ENCODE assay signal across 8 mouse cellular contexts in genomic region chrX:8193419-8193723, GRCm38 (mm10). TPM values are rescaled to one million over a fixed set of nuclear protein-coding genes. Genes with fewer than 3 reads are reported as not detected.
DNase-seq lines count a peak whose midpoint lies in the region; ATAC-seq and TF ChIP-seq lines count a peak whose summit lies in the region.

Gene Ebp (minus strand): TSS chrX:8193512.

- H3K4me1 ChIP-seq in thymus, adult 2 months (replicated peaks; ENCODE audit: control insufficient read depth, insufficient read depth, low read length), result peaks cover 11% of the 10 kb centered on the region
- H3K4me1 ChIP-seq in embryonic facial prominence, embryonic 10.5 days, result no peaks in the 10 kb centered on the region
- no peaks in the 10 kb centered on the region for H3K4me1 ChIP-seq in heart, embryonic 11.5 days (ENCODE audit: control insufficient read depth, insufficient read depth, low read length)
- peaks cover 0 to 9% of the 10 kb centered on the region in 2 experiments; a peak in 2 of 4 replicates for H3K4me1 ChIP-seq in liver, embryonic 14.5 days (replicated peaks; ENCODE audit: control insufficient read depth in 2 of 2, insufficient read depth in 2 of 2, low read length in 1 of 2)

- no peaks in the 10 kb centered on the region for H3K36me3 ChIP-seq in thymus, adult 2 months (ENCODE audit: control insufficient read depth, insufficient read depth, low read length)
- no peaks in the 10 kb centered on the region for H3K36me3 ChIP-seq in embryonic facial prominence, embryonic 10.5 days (replicated peaks)
- H3K36me3 ChIP-seq in heart, embryonic 11.5 days (ENCODE audit: control insufficient read depth, insufficient read depth, low read length), result no peaks in the 10 kb centered on the region
- H3K36me3 ChIP-seq in liver, embryonic 14.5 days (replicated peaks; ENCODE audit: control insufficient read depth, insufficient read depth, low read depth), result no peaks in the 10 kb centered on the region

- no peak for DNase-seq in thymus, adult 2 months
- DNase-seq in thymus, postnatal 4 days, result no peak
- no peak for DNase-seq in embryonic facial prominence, embryonic 10.5 days (ENCODE audit: low spot score)
- DNase-seq in layer of hippocampus, adult 18-20 months (ENCODE audit: low spot score in 2 of 2), result peak; percentile 56 to 76
- no peak for DNase-seq in liver, embryonic 14.5 days (ENCODE audit: low read depth in 3 of 3, low spot score in 3 of 3)
- peak; percentile 38 for DNase-seq in retina, postnatal 1 day
- DNase-seq in thymus, adult 18-20 months, result no peak

- no peak for TF ChIP-seq EP300 in liver, embryonic 14.5 days (IDR thresholded peaks at IDR 0.05; ENCODE audit: low read depth)

- no peak for TF ChIP-seq CTCF in thymus, adult 2 months (IDR thresholded peaks at IDR 0.05; ENCODE audit: borderline replicate concordance, control insufficient read depth, extremely low read depth, insufficient read depth, low read length, poor library complexity)
- TF ChIP-seq CTCF in liver, embryonic 14.5 days (IDR thresholded peaks at IDR 0.05; ENCODE audit: low read depth), result no peak

- H3K9me3 ChIP-seq in embryonic facial prominence, embryonic 10.5 days, result no peaks in the 10 kb centered on the region
- no peaks in the 10 kb centered on the region for H3K9me3 ChIP-seq in heart, embryonic 11.5 days (replicated peaks; ENCODE audit: control insufficient read depth, low read length)
- H3K9me3 ChIP-seq in liver, embryonic 14.5 days (ENCODE audit: control insufficient read depth, low read length), result no peaks in the 10 kb centered on the region

- peak within 1 kb of the TSS; percentile 95 for H3K4me3 ChIP-seq in thymus, adult 2 months (ENCODE audit: control insufficient read depth, insufficient read depth, low read length)
- H3K4me3 ChIP-seq in embryonic facial prominence, embryonic 10.5 days, result peak within 1 kb of the TSS; percentile 66
- peak within 1 kb of the TSS; percentile 60 for H3K4me3 ChIP-seq in heart, embryonic 11.5 days (ENCODE audit: low read depth, low read length)
- peak within 1 kb of the TSS; percentile 69 to 98 for H3K4me3 ChIP-seq in liver, embryonic 14.5 days (ENCODE audit: insufficient read depth in 1 of 2, low read depth in 2 of 2, low read length in 2 of 2)

- peak within 1 kb of the TSS; percentile 74 for H3K4me2 ChIP-seq in heart, embryonic 11.5 days
- H3K4me2 ChIP-seq in liver, embryonic 14.5 days (ENCODE audit: low read depth), result peak within 1 kb of the TSS; percentile 80

- no peaks in the 10 kb centered on the region for H3K27me3 ChIP-seq in thymus, adult 2 months (ENCODE audit: control insufficient read depth, insufficient read depth, low read length)
- H3K27me3 ChIP-seq in embryonic facial prominence, embryonic 10.5 days (replicated peaks; ENCODE audit: low read depth, poor library complexity, severe bottlenecking), result no peaks in the 10 kb centered on the region
- H3K27me3 ChIP-seq in heart, embryonic 11.5 days (ENCODE audit: control insufficient read depth, insufficient read depth, low read length), result no peaks in the 10 kb centered on the region
- no peaks in the 10 kb centered on the region for H3K27me3 ChIP-seq in liver, embryonic 14.5 days (ENCODE audit: control insufficient read depth, insufficient read depth, low read length)

- H3K27ac ChIP-seq in thymus, adult 2 months (ENCODE audit: control insufficient read depth, insufficient read depth, low read length), result no peak within 1 kb of the TSS
- peak within 1 kb of the TSS; percentile 87 for H3K27ac ChIP-seq in embryonic facial prominence, embryonic 10.5 days (replicated peaks)
- H3K27ac ChIP-seq in heart, embryonic 11.5 days (ENCODE audit: low read depth, low read length), result 0 out of 2 replicates have a peak within 1 kb of the TSS, but pooled peaks have one; percentile 29
- H3K27ac ChIP-seq in liver, embryonic 14.5 days, result peak within 1 kb of the TSS; percentile 63

- TF ChIP-seq POLR2A in thymus, adult 2 months (IDR thresholded peaks at IDR 0.05; ENCODE audit: control insufficient read depth, extremely low read depth, insufficient read depth, low read length, poor library complexity), result no peak

- peak within 1 kb of the TSS; percentile 70 for H3K9ac ChIP-seq in heart, embryonic 11.5 days (ENCODE audit: low read depth, low read length)
- peak within 1 kb of the TSS; percentile 79 for H3K9ac ChIP-seq in liver, embryonic 14.5 days (replicated peaks)

- WGBS in thymus, adult 2 months, result 9% methylated on average over 10 of the region's 10 CpGs
- 20% methylated on average over 10 of the region's 10 CpGs for WGBS in embryonic facial prominence, embryonic 10.5 days
- WGBS in heart, embryonic 11.5 days (ENCODE audit: insufficient replicate concordance), result 25% methylated on average over 10 of the region's 10 CpGs
- 16% methylated on average over 10 of the region's 10 CpGs for WGBS in liver, embryonic 14.5 days (ENCODE audit: insufficient replicate concordance)

- ATAC-seq in heart, embryonic 11.5 days (replicated peaks; ENCODE audit: insufficient number of reproducible peaks, low FRiP score, low TSS enrichment), result no peak
- peak; percentile 3; the same call in 1 of the 2 replicates for ATAC-seq in liver, embryonic 14.5 days (ENCODE audit: insufficient read depth)

RNA-seq across cellular contexts. Expression of gene Ebp, which starts in this region (rescaled TPM):
- polyA plus RNA-seq in thymus, adult 2 months (2012; rRNA removed), result 71.1 and 98.2 TPM in 2 replicates
- 25.8 and 35.2 TPM in 2 replicates for polyA plus RNA-seq in embryonic facial prominence, embryonic 10.5 days (2016; fragmentation: Nextera tagmentation; extraction: Ambion mirVana)
- 24.4 and 37.4 TPM in 2 replicates for polyA plus RNA-seq in heart, embryonic 11.5 days (2014; fragmentation: Nextera tagmentation; extraction: Ambion mirVana)
- total RNA-seq in layer of hippocampus, adult 18-20 months (2021), result 10 to 100 TPM; 28.2 to 29.0 TPM
- 29.3 and 39.5 TPM in 2 replicates for polyA plus RNA-seq in liver, embryonic 14.5 days (2012; rRNA removed)
- polyA plus RNA-seq in liver, embryonic 14.5 days (2014; fragmentation: Nextera tagmentation; extraction: Ambion mirVana), result 64.0 and 69.6 TPM in 2 replicates

Comparison
In these comparisons a context has a peak if more than half of its experiments do, and no peak if none do; other contexts are left out.
1. DNase-seq: peak in layer of hippocampus, adult 18-20 months (2 of 2) and retina, postnatal 1 day (single experiment); none in thymus, adult 2 months (single experiment), thymus, postnatal 4 days (single experiment), embryonic facial prominence, embryonic 10.5 days (single experiment), liver, embryonic 14.5 days (0 of 3) and thymus, adult 18-20 months (0 of 2).
2. Peak in every context shown above with its lines, with median percentiles within 50 percentile points of each other: H3K4me3 ChIP-seq.